Mouse (Mus musculus): Measurements from ENCODE around the gene Mgl2. TPM values are rescaled to one million over a fixed set of nuclear protein-coding genes. Genes with fewer than 3 reads are reported as not detected.
A peak's percentile ranks its signal among the peaks of the same experiment; 100 is the strongest.
"Not testable (repeated sequence)": the region's sequence is repeated elsewhere in the genome, so short reads cannot be mapped to it uniquely, and the experiment has no call there.

Mgl2 gene
- polyA plus RNA-seq, 1 experiment from 2014 or later = 0.22 TPM

DNA sequence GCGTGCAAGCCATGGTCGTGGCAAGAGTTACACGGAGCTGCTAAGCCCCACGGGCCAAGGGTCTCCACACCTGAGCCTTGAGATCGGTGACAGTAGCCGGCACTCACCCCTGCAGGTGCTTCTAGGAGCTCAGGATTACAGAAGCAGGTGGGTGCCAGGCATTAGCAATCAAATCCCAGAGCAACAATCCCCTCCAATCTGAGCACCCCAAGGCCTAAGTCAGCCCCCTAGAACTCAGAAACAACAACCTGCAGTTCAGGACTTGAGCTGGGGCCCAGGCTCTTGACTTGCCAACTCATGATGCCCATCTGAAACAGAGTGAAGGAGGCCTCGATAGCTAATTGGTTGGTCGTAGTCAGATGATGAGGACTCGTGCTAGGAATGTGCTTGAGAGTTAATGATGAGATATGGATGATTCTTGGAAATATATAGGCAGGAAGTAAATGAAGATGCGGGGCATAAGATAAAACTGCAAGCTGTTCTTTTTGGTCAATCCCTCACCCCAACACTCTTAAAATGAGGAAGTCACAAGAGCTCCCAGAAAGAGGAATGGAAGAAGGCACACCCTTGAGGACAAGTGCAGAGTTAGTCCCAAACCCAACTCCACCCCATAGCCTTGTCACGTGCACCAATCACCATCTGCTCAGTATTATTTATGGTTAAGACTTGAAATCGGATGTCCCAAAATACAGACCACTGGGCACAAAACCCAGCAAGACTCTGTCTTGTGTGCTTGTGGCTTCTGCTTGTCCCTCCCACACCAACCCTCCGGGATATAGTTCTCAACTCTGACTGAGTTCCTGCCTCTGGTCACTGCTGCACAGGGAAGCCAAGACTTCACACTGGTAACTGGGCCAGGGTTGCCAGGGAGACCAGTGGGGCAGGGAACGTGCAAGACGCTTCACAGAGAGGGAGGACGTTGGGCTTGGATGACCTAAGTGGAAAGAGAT is 36.1 kb downstream of the Mgl2 start:
- no peaks in the 10 kb centered on the region for H3K9me3 ChIP-seq (ENCODE audit: control insufficient read depth, low read length)
- H3K27ac ChIP-seq (ENCODE audit: low read depth, low read length) = no peak overlapping the region
- no peaks in the 10 kb centered on the region for H3K36me3 ChIP-seq (ENCODE audit: control insufficient read depth, insufficient read depth, low read length)
- DNase-seq (ENCODE audit: low spot score, missing footprints) (no peak), ATAC-seq (ENCODE audit: low FRiP score) (no peak)
- H3K9ac ChIP-seq (ENCODE audit: low read length) = no peak overlapping the region
- no peaks in the 10 kb centered on the region for H3K27me3 ChIP-seq (ENCODE audit: control insufficient read depth, insufficient read depth, low read length)
- WGBS = 69% methylated on average over 16 of the region's 16 CpGs
- H3K4me3 ChIP-seq (ENCODE audit: low read depth, low read length) = no peak overlapping the region
- no peak overlapping the region for H3K4me2 ChIP-seq
- H3K4me1 ChIP-seq (ENCODE audit: control insufficient read depth, insufficient read depth, low read length) = no peaks in the 10 kb centered on the region

DNA sequence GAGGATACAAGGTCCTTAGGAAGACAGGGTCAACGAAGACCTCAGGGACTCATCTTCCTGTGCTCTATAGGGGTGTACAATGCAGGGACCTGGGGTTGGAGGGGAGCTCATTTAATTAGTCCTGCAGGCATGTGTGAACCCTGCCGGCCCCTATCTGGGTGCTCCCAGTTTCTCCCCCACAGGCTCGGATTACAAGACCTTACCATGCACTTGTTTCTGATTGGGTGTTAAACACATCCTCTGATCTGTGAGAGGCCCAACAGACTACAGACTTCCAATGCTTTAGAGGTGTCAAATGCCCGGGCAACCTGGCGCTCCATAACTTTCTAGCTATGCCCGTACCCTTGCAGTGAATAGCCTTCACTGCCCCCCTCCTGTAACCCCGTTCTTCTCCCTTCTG is 38.0 kb downstream of the Mgl2 start:
- 69% methylated on average over 7 of the region's 7 CpGs for WGBS

DNA sequence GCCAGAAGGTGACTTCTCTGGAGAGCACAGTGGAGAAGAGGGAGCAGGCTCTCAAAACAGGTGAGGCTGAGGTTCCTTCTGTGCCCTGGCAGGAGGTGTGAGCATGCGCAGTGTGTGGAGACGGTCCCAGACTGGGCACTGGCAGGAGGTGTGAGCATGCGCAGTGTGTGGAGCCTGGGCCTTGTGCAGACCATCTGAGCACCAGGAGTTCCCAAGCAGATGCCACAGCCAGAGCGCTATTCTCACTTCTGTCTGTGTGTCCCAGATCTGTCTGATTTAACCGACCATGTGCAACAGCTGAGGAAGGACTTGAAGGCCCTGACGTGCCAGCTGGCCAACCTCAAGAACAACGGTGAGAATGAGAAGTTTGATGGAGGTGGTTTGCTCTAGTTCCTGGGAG is 39.3 kb downstream of the Mgl2 start:
- not testable (repeated sequence) for H3K4me1 ChIP-seq (ENCODE audit: control insufficient read depth, insufficient read depth, low read length); H3K9me3 ChIP-seq (ENCODE audit: control insufficient read depth, low read length); H3K27me3 ChIP-seq (ENCODE audit: control insufficient read depth, insufficient read depth, low read length); H3K27ac ChIP-seq (ENCODE audit: low read depth, low read length); H3K4me2 ChIP-seq; ATAC-seq (ENCODE audit: low FRiP score); H3K4me3 ChIP-seq (ENCODE audit: low read depth, low read length); H3K9ac ChIP-seq (ENCODE audit: low read length); H3K36me3 ChIP-seq (ENCODE audit: control insufficient read depth, insufficient read depth, low read length); DNase-seq (ENCODE audit: low spot score, missing footprints)
- WGBS = 91% methylated on average over 7 of the region's 7 CpGs

More for the DNA sequence above, 38.0 kb downstream of the Mgl2 start:
- H3K9ac ChIP-seq (ENCODE audit: low read length) = no peak overlapping the region
- DNase-seq (ENCODE audit: low spot score, missing footprints) = no peak
- no peaks in the 10 kb centered on the region for H3K9me3 ChIP-seq (ENCODE audit: control insufficient read depth, low read length)
- H3K4me2 ChIP-seq = no peak overlapping the region
- H3K27me3 ChIP-seq (ENCODE audit: control insufficient read depth, insufficient read depth, low read length) = no peaks in the 10 kb centered on the region
- H3K4me3 ChIP-seq (ENCODE audit: low read depth, low read length) = no peak overlapping the region
- ATAC-seq (ENCODE audit: low FRiP score) = no peak
- H3K36me3 ChIP-seq (ENCODE audit: control insufficient read depth, insufficient read depth, low read length) = no peaks in the 10 kb centered on the region
- no peaks in the 10 kb centered on the region for H3K4me1 ChIP-seq (ENCODE audit: control insufficient read depth, insufficient read depth, low read length)
- H3K27ac ChIP-seq (ENCODE audit: low read depth, low read length) = no peak overlapping the region

DNA sequence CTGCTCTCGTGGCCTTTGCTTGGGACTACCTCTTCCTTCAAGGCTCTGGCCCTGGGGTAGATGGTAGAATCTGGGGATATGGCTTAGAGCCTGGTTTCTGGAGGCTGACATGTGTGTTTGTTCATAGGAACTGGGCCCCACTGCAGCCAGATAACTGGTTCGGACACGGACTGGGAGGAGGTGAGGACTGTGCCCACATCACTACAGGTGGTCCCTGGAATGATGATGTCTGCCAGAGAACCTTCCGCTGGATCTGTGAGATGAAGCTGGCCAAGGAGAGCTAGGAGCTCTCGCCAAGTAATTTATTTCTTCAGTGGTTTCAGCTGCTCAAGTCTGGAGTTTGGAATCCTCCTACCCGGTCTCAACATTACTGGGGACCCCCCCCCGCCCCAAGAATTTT is 40.2 kb downstream of the Mgl2 start:
- no peak overlapping the region for H3K4me3 ChIP-seq (ENCODE audit: low read depth, low read length)
- ATAC-seq (ENCODE audit: low FRiP score) (no peak), DNase-seq (ENCODE audit: low spot score, missing footprints) (no peak)
- no peaks in the 10 kb centered on the region for H3K36me3 ChIP-seq (ENCODE audit: control insufficient read depth, insufficient read depth, low read length)
- H3K9ac ChIP-seq (ENCODE audit: low read length) = no peak overlapping the region
- H3K4me2 ChIP-seq = no peak overlapping the region
- H3K27ac ChIP-seq (ENCODE audit: low read depth, low read length) = no peak overlapping the region
- WGBS = 81% methylated on average over 7 of the region's 7 CpGs
- H3K27me3 ChIP-seq (ENCODE audit: control insufficient read depth, insufficient read depth, low read length) = no peaks in the 10 kb centered on the region
- no peaks in the 10 kb centered on the region for H3K9me3 ChIP-seq (ENCODE audit: control insufficient read depth, low read length)
- no peaks in the 10 kb centered on the region for H3K4me1 ChIP-seq (ENCODE audit: control insufficient read depth, insufficient read depth, low read length)

DNA sequence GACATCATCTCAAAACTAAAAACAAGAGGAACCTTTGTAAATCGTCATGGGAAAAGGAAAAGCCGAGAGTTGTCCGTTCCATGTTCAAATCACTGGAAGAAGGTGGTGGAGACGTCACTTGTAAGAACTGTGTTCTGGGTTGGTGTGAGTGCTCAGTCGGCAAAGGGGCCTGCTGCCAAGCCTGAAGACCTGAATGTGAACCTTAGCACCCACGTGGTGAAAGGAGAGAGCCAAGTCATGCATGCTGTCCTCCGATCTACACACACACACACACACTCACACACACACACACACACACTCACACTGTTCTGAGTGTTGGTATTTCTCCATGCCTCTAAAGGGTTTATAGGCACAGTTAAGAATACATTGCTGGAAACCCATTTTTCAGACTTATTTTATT is 41.1 kb downstream of the Mgl2 start:
- no peaks in the 10 kb centered on the region for H3K36me3 ChIP-seq (ENCODE audit: control insufficient read depth, insufficient read depth, low read length)
- H3K9ac ChIP-seq (ENCODE audit: low read length) = no peak overlapping the region
- 83% methylated on average over 7 of the region's 7 CpGs for WGBS
- H3K4me1 ChIP-seq (ENCODE audit: control insufficient read depth, insufficient read depth, low read length) = no peaks in the 10 kb centered on the region
- no peaks in the 10 kb centered on the region for H3K27me3 ChIP-seq (ENCODE audit: control insufficient read depth, insufficient read depth, low read length)
- H3K4me3 ChIP-seq (ENCODE audit: low read depth, low read length) = no peak overlapping the region
- DNase-seq (ENCODE audit: low spot score, missing footprints) = no peak
- H3K9me3 ChIP-seq (ENCODE audit: control insufficient read depth, low read length) = no peaks in the 10 kb centered on the region
- H3K27ac ChIP-seq (ENCODE audit: low read depth, low read length) = no peak overlapping the region
- H3K4me2 ChIP-seq = no peak overlapping the region
- no peak for ATAC-seq (ENCODE audit: low FRiP score)

DNA sequence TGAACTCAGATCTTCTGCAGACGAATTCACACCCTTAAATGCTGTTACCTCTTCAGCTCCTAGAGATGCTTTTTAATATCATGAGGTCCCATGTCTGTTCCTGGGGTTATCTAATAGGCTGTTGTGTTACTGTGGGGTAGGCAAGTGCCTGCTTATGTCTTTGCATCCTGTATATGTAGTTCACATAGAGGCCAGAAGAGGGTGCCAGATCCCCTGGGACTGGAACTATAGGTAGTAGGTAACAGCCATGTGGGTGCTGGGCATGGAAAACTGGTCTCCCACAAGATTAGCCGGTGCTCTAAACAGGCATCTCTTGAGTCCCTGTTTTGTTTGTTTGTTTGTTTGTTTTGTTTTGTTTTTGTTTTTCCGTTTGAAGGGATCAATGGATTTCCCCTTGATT is 41.7 kb downstream of the Mgl2 start:
- Histone ChIP-seq H3K4me3 (ENCODE audit: low read depth, low read length) (no peak overlapping the region), H3K4me1 (ENCODE audit: control insufficient read depth, insufficient read depth, low read length) (no peaks in the 10 kb centered on the region), H3K27ac (ENCODE audit: low read depth, low read length) (no peak overlapping the region), H3K27me3 (ENCODE audit: control insufficient read depth, insufficient read depth, low read length) (no peaks in the 10 kb centered on the region), H3K9me3 (ENCODE audit: control insufficient read depth, low read length) (no peaks in the 10 kb centered on the region), H3K9ac (ENCODE audit: low read length) (no peak overlapping the region), H3K36me3 (ENCODE audit: control insufficient read depth, insufficient read depth, low read length) (no peaks in the 10 kb centered on the region), H3K4me2 (no peak overlapping the region)
- no peak for ATAC-seq (ENCODE audit: low FRiP score)
- 67% methylated on average over 3 of the region's 3 CpGs for WGBS
- no peak for DNase-seq (ENCODE audit: low spot score, missing footprints)

DNA sequence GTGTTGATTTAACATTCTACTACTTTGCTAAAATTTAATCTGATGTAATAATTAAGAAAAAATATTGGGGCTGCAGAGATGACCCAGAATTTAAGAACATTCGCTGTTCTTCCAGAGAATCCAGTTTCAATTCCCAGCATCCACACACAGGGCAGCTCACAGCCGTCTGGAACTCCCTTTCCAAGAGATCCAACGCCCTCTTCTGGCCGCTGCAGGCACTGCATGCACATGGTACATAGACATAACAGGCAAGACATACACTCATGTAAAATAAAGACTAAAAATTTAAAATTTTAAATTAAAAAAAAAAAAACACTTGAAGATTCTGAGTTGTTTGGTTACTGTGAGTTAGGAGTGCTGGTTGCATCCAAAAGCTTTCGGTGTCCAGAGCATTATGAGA is 42.2 kb downstream of the Mgl2 start:
- DNase-seq (ENCODE audit: low spot score, missing footprints) (peak; percentile 67), ATAC-seq (ENCODE audit: low FRiP score) (no peak)
- H3K4me3 ChIP-seq (ENCODE audit: low read depth, low read length) = no peak overlapping the region
- H3K27me3 ChIP-seq (ENCODE audit: control insufficient read depth, insufficient read depth, low read length) = no peaks in the 10 kb centered on the region
- H3K36me3 ChIP-seq (ENCODE audit: control insufficient read depth, insufficient read depth, low read length) = no peaks in the 10 kb centered on the region
- no peaks in the 10 kb centered on the region for H3K9me3 ChIP-seq (ENCODE audit: control insufficient read depth, low read length)
- no peaks in the 10 kb centered on the region for H3K4me1 ChIP-seq (ENCODE audit: control insufficient read depth, insufficient read depth, low read length)
- H3K4me2 ChIP-seq = no peak overlapping the region
- no peak overlapping the region for H3K27ac ChIP-seq (ENCODE audit: low read depth, low read length)
- WGBS = 50% methylated on average over 5 of the region's 5 CpGs
- no peak overlapping the region for H3K9ac ChIP-seq (ENCODE audit: low read length)

DNA sequence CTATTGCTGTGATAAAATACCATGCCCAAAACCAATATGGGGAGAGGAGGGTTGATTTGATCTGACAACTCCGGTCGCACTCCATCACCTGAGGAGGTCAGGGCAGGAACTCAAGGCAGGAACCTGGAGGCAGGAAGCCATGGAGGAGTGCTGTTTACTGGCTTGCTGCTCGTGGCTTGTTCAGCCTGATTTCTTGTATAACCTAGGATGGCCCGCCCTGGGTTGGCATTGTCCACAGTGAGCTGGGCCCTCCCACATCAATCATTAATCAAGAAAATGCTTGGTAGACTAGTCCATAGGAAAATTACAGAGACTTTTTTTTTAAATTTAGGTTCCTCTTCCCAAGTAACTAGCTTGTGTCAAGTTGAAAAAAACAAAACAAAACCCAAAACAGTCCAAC is 44.4 kb downstream of the Mgl2 start:
- DNase-seq (ENCODE audit: low spot score, missing footprints) = no peak
- H3K27ac ChIP-seq (ENCODE audit: low read depth, low read length) = no peak overlapping the region
- no peaks in the 10 kb centered on the region for H3K27me3 ChIP-seq (ENCODE audit: control insufficient read depth, insufficient read depth, low read length)
- H3K9me3 ChIP-seq (ENCODE audit: control insufficient read depth, low read length) = no peaks in the 10 kb centered on the region
- ATAC-seq (ENCODE audit: low FRiP score) = no peak
- whole genome bisulfite sequencing = 76% methylated on average over 4 of the region's 4 CpGs
- H3K36me3 ChIP-seq (ENCODE audit: control insufficient read depth, insufficient read depth, low read length) = no peaks in the 10 kb centered on the region
- H3K9ac ChIP-seq (ENCODE audit: low read length) = no peak overlapping the region
- no peak overlapping the region for H3K4me3 ChIP-seq (ENCODE audit: low read depth, low read length)
- no peaks in the 10 kb centered on the region for H3K4me1 ChIP-seq (ENCODE audit: control insufficient read depth, insufficient read depth, low read length)
- H3K4me2 ChIP-seq = no peak overlapping the region

DNA sequence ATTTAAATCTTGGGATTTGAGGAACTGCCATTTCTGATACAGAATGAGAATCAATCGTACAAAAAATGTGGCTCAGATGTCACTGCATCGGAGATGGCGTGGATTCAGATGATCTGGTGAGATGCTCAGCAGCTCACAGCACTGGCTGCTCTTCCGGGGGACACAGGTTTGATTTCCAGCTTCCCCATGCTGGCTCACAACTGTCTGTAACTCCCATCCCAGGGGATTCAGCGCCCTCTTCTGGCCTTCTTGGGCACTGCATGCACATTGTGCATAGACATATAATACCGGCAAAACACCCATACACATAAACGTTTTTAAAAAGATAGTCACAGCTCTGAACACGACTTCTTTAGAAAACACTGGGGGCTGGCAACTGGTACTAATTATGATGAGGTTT is 47.5 kb downstream of the Mgl2 start:
- DNase-seq (ENCODE audit: low spot score, missing footprints) (peak; percentile 84), ATAC-seq (ENCODE audit: low FRiP score) (no peak)
- no peaks in the 10 kb centered on the region for H3K36me3 ChIP-seq (ENCODE audit: control insufficient read depth, insufficient read depth, low read length)
- no peaks in the 10 kb centered on the region for H3K9me3 ChIP-seq (ENCODE audit: control insufficient read depth, low read length)
- no peaks in the 10 kb centered on the region for H3K27me3 ChIP-seq (ENCODE audit: control insufficient read depth, insufficient read depth, low read length)
- no peak overlapping the region for H3K9ac ChIP-seq (ENCODE audit: low read length)
- H3K4me3 ChIP-seq (ENCODE audit: low read depth, low read length) = no peak overlapping the region
- no peak overlapping the region for H3K4me2 ChIP-seq
- 68% methylated on average over 8 of the region's 8 CpGs for WGBS
- no peaks in the 10 kb centered on the region for H3K4me1 ChIP-seq (ENCODE audit: control insufficient read depth, insufficient read depth, low read length)
- no peak overlapping the region for H3K27ac ChIP-seq (ENCODE audit: low read depth, low read length)
